Mouse (Mus musculus) natural killer cell, adult 2 months (primary cell): ENCODE results near the gene Rpl12.

Source experiments
- DNase-seq, 2 experiments: peaks; one replicate each; pipeline ENCODE4 v3.0.0; 2022; ENCODE audit warnings: low spot score in 2 of 2

Gene Rpl12

GRCm38 (mm10) chr2:32940483-32940882 is 20.9 kb upstream of the Rpl12 start:
- DNase-seq, result no peak

- no peak for DNase-seq
These were observed 13.9 kb upstream of the Rpl12 start for GRCm38 (mm10) chr2:32947454-32947853.

DNA sequence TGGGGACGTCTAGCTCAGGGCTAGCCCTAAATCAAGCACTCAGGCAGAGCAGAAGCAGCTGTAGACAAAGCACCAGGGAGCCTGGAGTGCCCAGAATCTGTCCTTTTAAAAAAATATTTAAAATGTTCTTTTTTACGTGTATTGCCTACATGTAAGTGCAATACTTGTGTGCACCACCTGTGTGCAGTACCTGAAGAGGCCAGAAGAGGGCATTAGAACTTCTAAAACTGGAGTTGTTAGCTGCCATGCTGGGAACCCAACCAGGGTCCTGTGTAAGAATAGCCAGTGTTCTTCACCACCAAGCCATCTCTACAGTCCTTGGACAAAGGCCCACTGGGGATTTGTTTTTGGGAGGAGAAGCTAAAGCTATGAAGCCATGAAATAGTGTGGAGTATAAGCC is 6.8 kb upstream of the Rpl12 start:
- DNase-seq, result no peak

DNA sequence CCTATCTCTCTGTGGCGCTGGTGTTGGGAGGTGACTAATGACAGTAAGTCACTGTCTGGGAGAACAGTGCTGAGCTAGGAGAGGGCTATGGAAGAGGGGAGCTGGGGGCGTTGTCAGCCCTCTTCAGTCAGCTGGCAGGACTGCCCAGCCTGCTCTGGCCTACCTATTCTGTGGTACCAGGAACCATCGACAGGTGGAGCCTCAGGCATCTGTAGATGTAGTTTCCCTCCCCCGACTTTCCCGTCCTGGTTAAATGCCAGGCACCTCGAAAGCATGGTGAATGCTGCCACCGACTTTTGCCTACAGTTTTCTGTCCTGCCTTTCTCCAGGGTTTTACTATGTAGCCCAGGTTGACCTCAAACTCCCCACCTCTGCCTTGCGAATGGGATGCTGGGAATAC is 4.0 kb upstream of the Rpl12 start:
- no peak for DNase-seq

DNA sequence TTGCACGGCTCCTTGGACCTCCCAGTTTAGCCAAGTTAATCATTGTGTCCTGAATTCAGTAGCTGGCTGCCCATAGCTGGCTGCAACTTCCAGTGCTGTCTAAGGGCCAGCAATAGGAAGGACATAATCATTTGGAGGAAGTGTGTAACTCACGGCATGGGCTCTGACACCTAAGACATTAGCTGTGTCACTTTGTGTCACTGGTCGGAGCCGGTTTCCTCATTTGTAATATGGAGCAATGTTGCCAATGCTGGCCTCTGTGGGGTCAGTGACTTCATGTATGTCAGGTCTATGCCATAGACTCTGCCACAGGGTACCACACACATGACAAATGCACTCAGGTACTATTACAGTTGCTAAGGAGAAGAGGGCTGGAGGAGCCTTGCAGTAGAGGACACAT is 1.1 kb upstream of the Rpl12 start:
- no peak for DNase-seq

DNA sequence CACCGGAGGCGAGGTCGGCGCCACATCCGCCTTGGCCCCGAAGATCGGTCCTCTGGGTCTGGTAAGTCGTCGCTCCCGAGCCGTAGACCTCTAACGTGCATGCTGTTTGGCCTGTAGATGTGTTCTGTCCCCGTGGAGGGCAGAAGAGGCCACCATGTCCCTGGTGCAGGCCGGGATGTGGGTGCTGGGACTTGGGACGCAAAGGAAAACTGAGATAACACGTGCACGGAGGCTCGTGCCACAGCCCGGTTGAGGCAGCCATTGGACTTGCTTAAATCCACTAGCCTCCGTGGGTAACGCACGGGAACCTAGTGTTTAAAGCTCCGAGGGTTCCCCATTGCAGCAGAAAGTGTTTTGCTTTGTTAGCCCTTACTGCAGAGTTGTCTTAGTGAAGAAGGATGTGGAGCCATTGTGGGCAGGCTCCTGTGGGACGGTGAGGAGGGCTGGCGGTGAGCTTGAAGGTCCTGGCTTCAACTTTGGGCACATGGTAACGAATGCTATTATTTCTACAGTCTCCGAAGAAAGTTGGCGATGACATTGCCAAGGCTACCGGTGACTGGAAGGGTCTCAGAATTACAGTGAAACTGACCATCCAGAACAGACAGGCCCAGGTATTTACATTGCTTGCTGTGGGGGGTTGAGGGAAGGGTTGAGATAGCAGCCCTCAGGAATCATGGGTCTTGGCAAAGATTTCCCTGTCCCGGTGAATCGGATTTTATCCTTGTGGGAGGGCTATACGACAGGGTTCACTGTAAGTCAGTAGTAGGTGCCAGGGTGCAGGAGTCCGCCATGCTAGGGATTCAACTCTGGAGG is 909 bp downstream of the Rpl12 start:
- no peak for DNase-seq

GRCm38 (mm10) chr2:32962875-32963220 is 1.5 kb downstream of the Rpl12 start:
- DNase-seq, result peak in 1 of 2 experiments; percentile 41

- no peak for DNase-seq
These were observed 2.2 kb downstream of the Rpl12 start for GRCm38 (mm10) chr2:32963544-32963943.

GRCm38 (mm10) chr2:32963981-32964380 is 2.6 kb downstream of the Rpl12 start:
- no peak for DNase-seq

- no peak for DNase-seq
These were observed 3.5 kb downstream of the Rpl12 start for GRCm38 (mm10) chr2:32964659-32965457.

DNA sequence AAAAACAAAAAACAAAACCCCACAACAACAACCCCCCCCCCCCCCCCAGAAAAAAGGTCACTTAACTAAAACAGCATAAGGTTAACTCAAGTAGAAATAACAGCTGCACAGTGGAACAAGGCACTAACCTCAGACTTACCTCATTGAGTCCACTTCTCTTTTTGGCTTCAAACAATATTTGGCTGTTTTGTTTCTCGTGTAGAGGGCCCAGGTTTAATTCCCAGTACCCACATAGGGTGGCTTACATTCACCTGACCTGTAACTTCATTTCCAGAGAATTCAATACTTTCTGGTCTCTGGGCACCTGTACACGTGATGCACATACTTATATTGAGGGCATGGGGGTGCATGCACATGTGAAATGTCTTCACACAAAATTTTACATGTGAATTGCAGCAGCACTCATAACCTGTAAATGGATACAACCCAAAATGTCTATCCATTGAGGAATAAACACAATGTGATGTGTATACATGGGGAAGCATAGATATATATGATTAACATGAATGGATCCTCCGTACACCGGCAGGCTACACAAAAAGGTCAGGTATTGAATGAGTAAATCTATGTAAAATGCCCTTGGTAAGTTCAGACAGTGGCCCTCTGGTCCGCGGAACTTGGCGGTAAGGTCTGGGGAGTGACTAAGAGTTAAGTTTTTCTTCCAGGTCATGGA is 4.3 kb downstream of the Rpl12 start:
- peak in 1 of 2 experiments; percentile 33 for DNase-seq

GRCm38 (mm10) chr2:32966184-32966688 is 4.9 kb downstream of the Rpl12 start:
- no peak for DNase-seq

DNA sequence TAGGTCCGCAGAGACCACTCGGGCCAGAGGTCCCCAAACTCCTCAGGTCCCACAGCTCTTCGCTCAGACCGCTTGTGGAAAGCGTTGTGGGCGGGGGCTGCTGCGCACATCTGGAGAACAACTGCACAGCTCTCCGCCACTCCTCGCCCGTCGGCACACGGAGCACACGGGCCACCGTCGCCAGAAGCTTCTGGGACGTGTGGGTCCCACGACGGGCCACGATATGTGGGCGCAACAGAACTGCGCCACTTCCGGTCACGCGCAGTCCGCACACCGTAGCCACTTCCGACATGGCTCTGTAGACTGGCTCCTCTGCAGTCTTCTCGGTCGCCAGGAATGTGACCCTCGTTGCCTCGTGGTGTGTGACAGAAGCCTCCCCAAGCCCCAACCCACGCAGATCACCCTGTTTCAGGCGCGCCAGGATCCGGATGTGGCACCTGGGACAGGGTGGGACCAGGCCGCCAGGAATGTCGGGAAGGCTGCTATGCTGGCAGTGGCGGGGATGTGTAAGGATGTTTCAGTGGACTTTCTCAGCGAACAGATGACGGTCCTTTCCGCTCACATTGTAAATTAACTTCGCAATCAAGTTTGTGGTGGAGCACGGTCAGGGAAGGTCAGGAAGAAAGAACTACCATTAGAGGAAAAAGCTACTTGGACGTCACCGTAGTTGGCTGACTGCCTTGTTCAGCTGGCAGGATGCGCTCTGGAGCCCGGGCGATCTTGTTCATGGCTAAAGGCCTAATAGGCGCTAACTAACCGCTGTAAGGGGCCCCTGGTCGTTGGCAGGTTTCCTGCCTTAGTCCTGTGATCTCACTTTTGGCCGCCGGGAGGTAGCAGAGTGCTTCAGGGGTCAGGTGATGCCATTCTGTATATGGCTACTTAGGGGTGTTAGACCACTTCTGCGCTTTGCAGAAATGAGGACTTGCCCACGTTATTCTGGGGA is 5.6 kb downstream of the Rpl12 start:
- DNase-seq, result peak; percentile 85 to 90

DNA sequence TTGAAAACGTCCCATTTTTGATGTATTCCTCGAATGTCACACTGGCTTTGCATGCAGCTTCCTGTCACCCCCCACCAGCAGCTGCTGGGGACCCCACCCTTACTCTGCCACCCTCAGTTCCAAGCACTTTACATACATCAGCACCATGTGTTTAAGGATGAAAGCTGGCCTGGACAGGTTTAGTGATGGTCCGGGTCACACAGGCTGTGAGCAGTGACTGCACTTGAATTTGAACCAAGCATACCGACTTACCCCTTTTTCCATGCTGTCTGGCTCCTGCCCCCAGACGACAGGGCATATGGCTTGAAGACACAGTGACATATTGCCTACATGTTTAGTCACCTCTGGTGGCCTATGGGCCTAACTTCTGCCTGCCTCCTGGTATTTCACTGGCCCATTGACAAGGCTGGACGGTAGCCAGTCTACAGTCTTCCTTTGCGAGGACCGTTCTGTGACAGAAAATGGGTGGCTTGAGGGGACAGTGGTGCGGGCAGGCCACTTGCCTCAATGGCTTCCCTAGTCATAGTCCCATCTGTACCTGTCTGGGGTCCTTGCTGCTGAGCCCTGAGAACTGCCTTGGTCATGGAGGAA is 6.8 kb downstream of the Rpl12 start:
- DNase-seq, result no peak

DNA sequence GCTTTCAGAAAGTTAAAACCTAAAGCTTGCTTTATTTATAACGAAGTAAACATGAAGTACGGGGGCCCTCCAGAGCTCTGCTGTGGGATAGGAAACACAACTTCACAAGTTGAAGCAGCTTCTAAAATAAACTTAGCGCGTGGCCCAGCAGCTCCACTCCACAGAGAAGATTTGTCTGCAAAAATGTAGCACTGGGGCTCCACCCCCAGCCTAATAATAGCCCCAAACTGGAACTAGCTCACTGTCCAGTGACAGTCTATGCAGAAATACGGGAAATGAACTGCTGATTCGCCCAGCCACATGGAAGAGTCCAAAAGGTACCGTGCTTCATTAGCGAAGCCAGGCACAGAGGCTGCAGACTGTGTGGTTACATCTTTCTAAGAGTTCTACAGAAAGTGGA is 8.0 kb downstream of the Rpl12 start:
- no peak for DNase-seq

- DNase-seq, result no peak
These were observed 9.9 kb downstream of the Rpl12 start for GRCm38 (mm10) chr2:32971235-32971634.

DNA sequence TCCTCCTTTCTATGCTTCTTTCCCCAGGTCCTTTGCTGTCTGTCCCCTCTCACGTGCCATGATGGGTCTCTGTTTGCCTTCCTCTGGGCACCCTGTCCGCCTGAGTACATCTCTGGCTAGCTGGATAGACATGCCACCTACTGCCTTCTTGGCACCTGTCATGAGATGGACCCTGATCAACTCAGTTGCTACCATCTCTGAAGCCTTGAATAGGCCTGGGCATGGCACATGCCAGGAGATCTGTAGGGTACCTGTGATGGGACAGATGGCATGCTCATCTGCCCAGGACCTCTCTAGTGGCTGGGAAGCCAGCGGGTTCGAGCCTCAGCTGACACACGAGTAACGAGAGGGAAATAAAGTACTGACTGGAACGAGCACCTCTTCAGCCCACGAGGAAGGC is 12.9 kb downstream of the Rpl12 start:
- DNase-seq, result no peak

DNA sequence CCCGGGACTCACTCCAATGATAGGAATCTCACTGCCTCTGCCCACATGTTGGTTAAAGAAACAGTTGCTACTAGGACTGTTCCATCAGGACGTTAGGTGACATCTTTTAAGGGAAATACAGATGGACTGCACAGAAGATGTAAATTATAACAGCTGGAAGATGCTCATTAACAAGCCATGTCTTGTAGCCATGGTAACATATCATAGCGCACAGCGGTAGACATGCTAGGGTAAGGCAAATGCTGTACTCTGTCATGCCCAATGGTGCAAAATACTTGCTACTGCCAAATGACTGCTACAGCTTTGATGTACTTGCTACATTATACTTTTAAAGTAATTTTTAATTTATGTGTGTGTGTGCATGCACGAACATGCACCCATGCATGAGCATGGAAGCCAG is 15.8 kb downstream of the Rpl12 start:
- DNase-seq, result no peak

GRCm38 (mm10) chr2:32978675-32979074 is 17.3 kb downstream of the Rpl12 start:
- DNase-seq, result no peak

GRCm38 (mm10) chr2:32979675-32980074 is 18.3 kb downstream of the Rpl12 start:
- DNase-seq, result no peak

DNA sequence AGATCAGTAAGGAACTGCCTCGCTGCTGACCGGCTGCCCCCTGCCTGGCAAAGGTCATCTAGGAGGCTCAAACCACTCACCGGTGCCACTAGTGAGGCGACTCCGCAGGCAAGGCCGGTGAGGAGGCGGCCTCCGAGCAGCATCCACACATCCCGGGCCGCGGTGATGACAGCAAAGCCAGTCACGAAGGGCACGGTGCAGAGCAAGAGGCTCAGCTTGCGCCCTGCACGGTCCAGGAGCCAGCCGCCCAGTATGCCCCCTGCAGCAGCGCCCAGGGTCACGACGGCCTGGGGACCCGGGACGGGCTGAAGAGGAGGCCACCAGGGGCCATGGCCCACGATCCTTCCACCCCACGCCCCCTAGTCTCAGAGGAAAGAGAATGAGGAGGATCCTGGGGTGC is 19.9 kb downstream of the Rpl12 start:
- DNase-seq, result peak in 1 of 2 experiments; percentile 22
